Mouse (Mus musculus): Measurements from ENCODE around the gene Unc45b. TPM values are rescaled to one million over a fixed set of nuclear protein-coding genes. Genes with fewer than 3 reads are reported as not detected.

Unc45b gene
- polyA plus RNA-seq (2012; rRNA removed), result 2.1 and 7.7 TPM in 2 replicates

GRCm38 (mm10) chr11:82910250-82910649, at the start of gene Unc45b:
Gene Unc45b, plus strand, starts transcription at chr11:82910550.

GRCm38 (mm10) chr11:82871031-82871446, 39.3 kb upstream of the Unc45b start, which contains the start of gene Rffl:
Gene Rffl, minus strand, starts transcription at chr11:82871210.

DNA sequence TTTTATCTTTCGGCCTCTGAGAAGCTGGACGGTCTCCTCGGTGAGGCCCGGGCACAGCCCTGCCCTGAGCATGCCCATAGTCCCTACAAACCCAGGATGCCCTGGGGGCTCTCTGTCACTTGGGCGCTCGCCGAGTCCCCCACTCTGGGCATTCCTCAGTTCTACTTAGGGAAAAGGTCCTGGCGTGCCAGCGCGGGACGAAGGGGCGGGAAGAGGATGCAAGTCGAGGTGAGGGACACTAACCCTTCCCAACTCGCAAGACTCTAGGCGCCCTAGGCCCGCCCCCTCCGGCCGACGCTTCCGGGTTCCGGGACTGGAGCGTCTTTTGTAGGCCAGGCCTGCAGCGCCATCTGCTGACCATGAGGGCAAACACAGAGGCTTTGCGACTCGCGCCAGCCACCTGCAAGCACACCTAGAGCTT, 20.0 kb upstream of the Unc45b start, which contains the start of gene Rad51d:
Gene Rad51d (minus strand): TSS at position 273 of the 421 bp plus-strand sequence.

GRCm38 (mm10) chr11:82891936-82892335, 18.4 kb upstream of the Unc45b start, which contains the start of gene Fndc8:
Gene Fndc8, plus strand, starts transcription at chr11:82892124.

DNA sequence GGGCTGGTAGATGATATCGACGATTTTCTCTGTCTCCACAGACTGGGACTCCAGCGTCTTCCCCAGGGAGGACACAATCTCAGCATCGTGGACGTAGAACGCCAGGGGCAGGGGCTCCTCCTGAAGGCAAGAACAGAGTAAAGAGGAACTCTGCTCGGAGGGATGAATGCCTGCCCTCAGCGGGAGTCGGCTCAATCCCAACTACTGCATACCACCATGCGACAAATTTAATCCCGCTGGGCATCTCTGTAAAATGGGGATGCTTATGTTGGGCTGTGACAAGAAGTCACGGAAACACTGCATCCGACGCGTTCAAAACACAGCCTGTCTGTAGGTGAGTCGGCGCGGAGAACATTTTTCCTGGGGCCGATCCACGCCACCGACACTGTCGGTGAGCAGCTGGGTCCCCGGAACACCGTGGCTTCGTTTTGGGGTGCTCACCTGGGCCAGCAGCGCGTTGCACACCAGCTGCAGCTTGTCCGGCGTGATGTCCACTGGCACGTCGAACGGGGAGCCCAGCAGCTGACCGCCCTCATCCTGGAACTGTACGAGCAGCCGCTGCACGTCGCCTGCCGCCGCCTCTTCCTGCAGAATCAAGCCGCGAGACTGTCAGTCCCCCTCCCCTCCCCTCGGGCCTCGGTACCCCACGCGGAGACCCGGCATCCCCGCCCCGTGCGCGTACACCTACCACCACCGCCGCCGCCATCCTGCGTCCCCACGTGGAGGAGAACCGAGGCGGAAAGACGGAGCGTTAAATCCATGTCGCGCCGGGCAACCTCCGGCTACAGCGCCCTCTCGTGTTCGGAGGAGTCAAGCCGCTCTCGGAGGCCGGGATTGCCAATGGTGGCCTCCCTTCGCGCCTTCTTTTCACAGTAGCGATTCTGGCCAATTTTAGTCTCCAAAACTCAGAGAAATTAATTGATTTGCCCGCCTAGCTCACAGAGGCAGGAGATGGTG, 2.4 kb upstream of the Unc45b start, which contains the start of gene Nle1:
Gene Nle1 (minus strand): TSS at position 761 of the 957 bp plus-strand sequence.

DNA sequence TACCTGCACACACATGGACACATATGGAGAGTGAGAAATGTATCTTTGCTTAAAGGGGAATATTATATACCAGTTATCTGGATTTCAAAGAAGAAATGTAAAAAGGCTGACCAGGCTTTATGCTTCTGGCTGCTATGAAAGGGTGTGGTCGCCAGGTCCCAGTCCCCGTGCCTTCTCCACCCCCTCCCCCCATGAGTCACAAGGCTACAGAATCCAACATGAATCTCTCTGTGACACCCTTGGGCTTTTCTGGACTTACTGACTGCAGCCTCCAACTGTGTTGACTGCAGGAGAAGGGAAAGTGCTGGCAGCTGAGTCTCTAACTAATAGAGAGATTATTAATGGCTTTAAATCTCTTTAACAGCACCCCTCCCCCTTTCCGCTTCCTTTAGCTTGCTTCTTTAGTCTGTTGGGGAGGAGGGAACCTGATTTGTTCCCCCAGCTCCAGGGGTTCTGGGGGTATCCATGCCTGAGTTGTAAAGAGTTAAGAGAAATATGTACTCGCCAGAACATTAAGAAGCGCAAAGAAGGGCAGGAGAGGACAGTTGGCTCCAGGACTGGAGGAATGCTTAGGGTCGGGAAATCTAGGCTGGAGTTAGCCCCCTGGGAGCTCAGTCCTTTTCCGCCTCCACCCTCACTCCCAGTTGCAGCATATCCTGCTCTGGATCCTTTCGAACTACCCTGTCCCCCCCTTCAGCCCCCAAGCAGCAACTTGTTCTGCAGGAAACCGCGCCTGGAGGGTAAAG, 40.6 kb downstream of the Unc45b start, which contains the start of gene Slfn5:
Gene Slfn5 (plus strand): TSS at position 614 of the 746 bp plus-strand sequence.

DNA sequence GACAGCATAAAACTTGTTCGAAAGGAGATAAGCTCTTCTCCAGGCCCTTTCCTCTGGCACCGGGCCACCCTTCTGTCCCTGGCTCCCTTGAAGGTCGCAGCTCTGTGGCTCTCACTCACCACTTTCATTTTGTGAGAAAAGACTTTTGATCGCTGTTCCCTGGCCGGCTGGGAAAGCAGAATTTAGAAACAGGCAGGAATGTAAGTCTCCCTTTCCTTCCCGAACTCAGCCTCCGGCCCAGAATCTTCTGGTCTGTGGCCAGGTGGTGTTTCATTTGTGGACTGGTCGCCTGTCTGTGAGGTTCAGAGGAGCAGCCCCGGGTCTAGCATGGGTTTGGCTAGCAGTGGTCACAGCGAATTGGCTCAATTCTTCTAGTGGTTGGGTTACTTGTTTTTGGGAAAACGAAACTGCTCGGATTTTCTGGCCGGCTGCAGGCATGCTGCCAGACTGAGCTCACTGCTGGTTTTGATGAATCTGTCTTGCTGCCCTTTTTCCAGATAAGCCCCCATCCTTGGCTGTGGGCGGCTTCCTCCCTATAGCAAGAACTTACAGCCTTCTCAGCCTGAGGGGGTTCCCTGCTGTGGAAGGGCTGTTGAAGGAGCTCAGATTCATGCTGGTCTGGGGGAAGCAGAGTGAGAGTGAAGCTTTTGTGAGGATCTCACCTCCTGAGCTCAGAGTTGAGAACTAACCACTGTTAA, 81.3 kb downstream of the Unc45b start, which contains the start of gene Slfn9:
Gene Slfn9 (minus strand): TSS at position 362 of the 698 bp plus-strand sequence.

Other genes with a start within 250 kb of the Unc45b start
- gene Cct6b, start 146.2 kb upstream of the Unc45b start, polyA plus RNA-seq (2012; rRNA removed), result 0.32 and 0.37 TPM in 2 replicates
- 20.6 and 37.9 TPM in 2 replicates for gene Zfp830, start 146.2 kb upstream of the Unc45b start, polyA plus RNA-seq (2012; rRNA removed)
- gene Lig3, start 129.4 kb upstream of the Unc45b start, polyA plus RNA-seq (2012; rRNA removed), result 42.7 and 49.0 TPM in 2 replicates
- gene Rffl, start 39.3 kb upstream of the Unc45b start, polyA plus RNA-seq (2012; rRNA removed), result 6.0 and 7.9 TPM in 2 replicates
- 12.1 and 12.5 TPM in 2 replicates for gene Rad51d, start 19.9 kb upstream of the Unc45b start, polyA plus RNA-seq (2012; rRNA removed)
- gene Fndc8, start 18.4 kb upstream of the Unc45b start, polyA plus RNA-seq (2012; rRNA removed), result 0.04 TPM in 1 of 2 replicates, not detected in the other
- gene Nle1, start 2.1 kb upstream of the Unc45b start, polyA plus RNA-seq (2012; rRNA removed), result 46.6 and 61.5 TPM in 2 replicates
- 0.71 and 0.74 TPM in 2 replicates for gene Slfn5, start 40.8 kb downstream of the Unc45b start, polyA plus RNA-seq (2012; rRNA removed)
- 6.4 and 8.4 TPM in 2 replicates for gene Slfn9, start 81.3 kb downstream of the Unc45b start, polyA plus RNA-seq (2012; rRNA removed)
- gene Slfn8, start 110.3 kb downstream of the Unc45b start, polyA plus RNA-seq (2012; rRNA removed), result 0.17 and 0.22 TPM in 2 replicates
- gene Slfn2, start 154.6 kb downstream of the Unc45b start, polyA plus RNA-seq (2012; rRNA removed), result 1.1 and 1.7 TPM in 2 replicates
- gene Slfn1, start 206.3 kb downstream of the Unc45b start, polyA plus RNA-seq (2012; rRNA removed), result 0.02 TPM in 1 of 2 replicates, not detected in the other

Measured in central nervous system, embryonic 11.5 days (tissue).